In the genomic region with DNA sequence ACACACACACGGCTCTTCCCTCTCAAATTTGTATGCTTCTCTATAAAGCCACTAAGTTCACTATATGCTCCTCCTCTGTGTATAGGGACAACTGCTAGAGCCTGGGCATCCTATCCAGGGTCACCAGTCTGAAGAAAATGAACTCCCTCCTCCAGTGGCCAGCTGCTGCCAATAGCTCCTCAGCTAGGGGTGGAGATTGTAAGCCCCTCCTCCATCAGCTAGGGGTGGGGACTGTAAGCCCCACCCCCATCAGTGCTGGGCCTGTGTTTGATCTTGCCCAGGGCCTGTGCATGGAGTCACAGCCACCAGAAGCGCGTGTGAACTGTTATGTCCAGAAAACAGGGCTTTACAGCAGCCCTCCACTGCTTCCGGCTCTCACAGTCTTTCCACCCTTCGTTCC, we compare ENCODE assay signal across 29 mouse cellular contexts. TPM values are rescaled to one million over a fixed set of nuclear protein-coding genes. Genes with fewer than 3 reads are reported as not detected.
A peak's percentile ranks its signal among the peaks of the same experiment; 100 is the strongest.
DNase-seq lines count a peak whose midpoint lies in the region; ATAC-seq lines count a peak whose summit lies in the region.
"Had no signal": no experiment of that assay in that cellular context is flagged by ENCODE, and none has a peak within 500 bp of the region (broad histone marks: within the 10 kb centered on the region; RNA-seq: fewer than 3 reads in every experiment).

No protein-coding gene starts in this region.

- peaks cover 7% of the 10 kb centered on the region for H3K4me1 ChIP-seq in forebrain, embryonic 14.5 days (ENCODE audit: control insufficient read depth, insufficient read depth, low read length)

- H3K4me3 ChIP-seq in forebrain, embryonic 14.5 days (ENCODE audit: low read depth, low read length) = no peak overlapping the region
- H3K4me3 ChIP-seq: embryonic facial prominence, embryonic 12.5 days; embryonic facial prominence, embryonic 15.5 days; forebrain, embryonic 15.5 days; heart, embryonic 12.5 days; heart, embryonic 15.5 days; hindbrain, embryonic 10.5 days; hindbrain, embryonic 13.5 days; intestine, embryonic 15.5 days had no signal

- H3K9ac ChIP-seq in forebrain, embryonic 14.5 days (ENCODE audit: low read length) = no peak overlapping the region
- H3K9ac ChIP-seq: embryonic facial prominence, embryonic 12.5 days; embryonic facial prominence, embryonic 15.5 days; forebrain, embryonic 15.5 days; heart, embryonic 12.5 days; heart, embryonic 15.5 days; hindbrain, embryonic 13.5 days; intestine, embryonic 15.5 days had no signal

- peak; percentile 29; the same call in 1 of the 2 replicates for ATAC-seq in granulocyte monocyte progenitor cell, adult 5-6 weeks (replicated peaks; ENCODE audit: poor library complexity, severe bottlenecking)
- no peak for ATAC-seq in forebrain, embryonic 14.5 days
- ATAC-seq in activated CD4-positive, CD25-positive, alpha-beta regulatory T cell, adult 4 months = no peak
- ATAC-seq: CD4-positive, CD25-positive, alpha-beta regulatory T cell, adult 4 months; forebrain, embryonic 15.5 days; hindbrain, embryonic 16.5 days; intestine, embryonic 15.5 days; Patski had no signal

- WGBS in forebrain, embryonic 14.5 days = 74% methylated on average over 5 of the region's 5 CpGs

- H3K4me2 ChIP-seq in forebrain, embryonic 14.5 days (ENCODE audit: low read length) = no peak overlapping the region
- H3K4me2 ChIP-seq: embryonic facial prominence, embryonic 12.5 days; embryonic facial prominence, embryonic 15.5 days; forebrain, embryonic 15.5 days; heart, embryonic 12.5 days; heart, embryonic 15.5 days; hindbrain, embryonic 13.5 days; intestine, embryonic 15.5 days had no signal

- H3K9me3 ChIP-seq in forebrain, embryonic 14.5 days (replicated peaks; ENCODE audit: control insufficient read depth, low read length) = no peaks in the 10 kb centered on the region
- H3K9me3 ChIP-seq: embryonic facial prominence, embryonic 12.5 days; embryonic facial prominence, embryonic 15.5 days; forebrain, embryonic 15.5 days; heart, embryonic 12.5 days; heart, embryonic 15.5 days; hindbrain, embryonic 10.5 days; hindbrain, embryonic 13.5 days; intestine, embryonic 15.5 days had no signal

- no peaks in the 10 kb centered on the region for H3K36me3 ChIP-seq in forebrain, embryonic 14.5 days (ENCODE audit: control insufficient read depth, insufficient read depth, low read length)
- H3K36me3 ChIP-seq: embryonic facial prominence, embryonic 12.5 days; embryonic facial prominence, embryonic 15.5 days; forebrain, embryonic 15.5 days; G1E; heart, embryonic 12.5 days; heart, embryonic 15.5 days; hindbrain, embryonic 10.5 days; hindbrain, embryonic 13.5 days; intestine, embryonic 15.5 days had no signal

- peaks cover 9% of the 10 kb centered on the region; the same call in 1 of the 2 replicates for H3K27me3 ChIP-seq in forebrain, embryonic 14.5 days (replicated peaks; ENCODE audit: control insufficient read depth, insufficient read depth, low read length)
- H3K27me3 ChIP-seq: embryonic facial prominence, embryonic 12.5 days; embryonic facial prominence, embryonic 15.5 days; intestine, embryonic 15.5 days had no signal

- DNase-seq in retina, postnatal 1 day = peak; percentile 31
- no peak for DNase-seq in retina, embryonic 14.5 days (ENCODE audit: low spot score)
- peak; percentile 83 for DNase-seq in R1 (ENCODE audit: low read depth, low spot score)
- no peak for DNase-seq in forebrain, embryonic 14.5 days (ENCODE audit: low spot score)
- DNase-seq in lung, postnatal 14 days = no peak
- DNase-seq: adrenal gland, postnatal 10 days; adrenal gland, postnatal 36 days; cerebellum, adult 18-20 months; cerebellum, adult 9-10 months; cerebellum, postnatal 14 days; gastrocnemius, postnatal 10 days; heart, adult 18-20 months; heart, postnatal 10 days; heart, postnatal 36 days had no signal

- no peak overlapping the region for H3K27ac ChIP-seq in forebrain, embryonic 14.5 days (ENCODE audit: low read depth, low read length)
- H3K27ac ChIP-seq: embryonic facial prominence, embryonic 12.5 days; embryonic facial prominence, embryonic 15.5 days; forebrain, embryonic 15.5 days; heart, embryonic 15.5 days; hindbrain, embryonic 10.5 days; hindbrain, embryonic 13.5 days; intestine, embryonic 15.5 days had no signal

RNA-seq across cellular contexts. Expression of a gene that starts 3.9 kb away (rescaled TPM):
- total RNA-seq in granulocyte monocyte progenitor cell, adult 5-6 weeks (2014; fragmentation: Nextera tagmentation) = 0.19 TPM in 1 of 2 replicates, not detected in the other
- total RNA-seq in granulocyte monocyte progenitor cell, adult 5-6 weeks (2017) = 0.13 and 0.26 TPM in 2 replicates
- polyA plus RNA-seq in forebrain, embryonic 14.5 days (2014; fragmentation: Nextera tagmentation; extraction: Ambion mirVana) = 0.85 and 0.88 TPM in 2 replicates
- under 1 TPM in 1 of 2 experiments, not detected in 1; 0.54 TPM for polyA plus RNA-seq in activated CD4-positive, CD25-positive, alpha-beta regulatory T cell, adult 4 months (2017; shearing (Covaris generic))
- polyA plus RNA-seq: C2C12, G1E had no signal

Comparison
In these comparisons a context has a peak if more than half of its experiments do, and no peak if none do; other contexts are left out.
1. DNase-seq: peak in retina, postnatal 1 day (single experiment) and R1 (single experiment); none in retina, embryonic 14.5 days (single experiment), forebrain, embryonic 14.5 days (single experiment) and lung, postnatal 14 days (single experiment).